Mouse (Mus musculus): ENCODE results near the gene Zfyve26. TPM values are rescaled to one million over a fixed set of nuclear protein-coding genes. Genes with fewer than 3 reads are reported as not detected.

Zfyve26 gene
- polyA plus RNA-seq, 1 experiment = 29.4 TPM

- Histone ChIP-seq H3K4me1 (ENCODE audit: control insufficient read depth, insufficient read depth, insufficient read length) (no peaks in the 10 kb centered on the region), H3K36me3 (ENCODE audit: control insufficient read depth, insufficient read depth, low read length) (peaks cover 65% of the 10 kb centered on the region), H3K27ac (ENCODE audit: insufficient read depth, low read length) (no peak overlapping the region), H3K4me3 (ENCODE audit: extremely low read depth, insufficient read depth, insufficient read length) (no peak overlapping the region), H3K27me3 (ENCODE audit: control insufficient read depth, insufficient read depth, low read length) (no peaks in the 10 kb centered on the region)
- DNase-seq (ENCODE audit: low read depth in 1 of 2, low spot score in 2 of 2) = no peak
- 96% methylated on average over 2 of the region's 2 CpGs for WGBS
- TF ChIP-seq CTCF (IDR thresholded peaks at IDR 0.05; ENCODE audit: extremely low read depth, insufficient read depth, insufficient read length, insufficient replicate concordance) (no peak), POLR2A (IDR thresholded peaks at IDR 0.05; ENCODE audit: low read depth, low read length) (no peak)
These were observed 54.1 kb downstream of the Zfyve26 start for GRCm38 (mm10) chr12:79241985-79242384.

DNA sequence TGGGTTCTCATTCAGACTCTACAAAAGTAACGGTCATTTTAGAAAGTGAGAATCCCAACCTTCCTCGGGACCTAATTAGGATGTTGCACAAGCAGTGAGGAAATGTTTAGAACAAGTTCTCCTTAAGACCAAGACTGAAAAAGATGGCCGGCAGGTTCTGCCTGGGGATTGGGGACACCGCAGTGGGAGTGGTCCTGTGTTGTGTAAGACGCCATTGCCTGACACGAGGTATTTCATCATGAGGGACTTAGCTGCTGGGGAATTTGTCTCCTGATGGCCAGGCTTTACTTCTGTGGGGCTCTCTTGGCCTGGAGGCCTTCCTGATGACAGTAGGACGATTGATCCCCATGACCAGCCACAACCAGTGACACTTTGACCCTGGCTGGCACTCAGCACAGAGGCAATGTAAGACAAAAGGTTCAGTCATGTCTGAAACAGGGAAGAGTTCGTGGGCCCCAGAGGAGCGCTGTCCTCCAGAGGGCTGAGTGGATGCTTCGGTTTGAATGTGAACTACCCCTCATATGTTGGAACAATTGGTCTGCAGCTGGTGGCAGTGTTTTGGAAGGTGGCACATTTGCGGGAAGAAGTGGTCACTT, 60.5 kb downstream of the Zfyve26 start:
- no peak for DNase-seq (ENCODE audit: low read depth in 1 of 2, low spot score in 2 of 2)
- H3K4me3 ChIP-seq (ENCODE audit: extremely low read depth, insufficient read depth, insufficient read length) = no peak overlapping the region
- H3K27me3 ChIP-seq (ENCODE audit: control insufficient read depth, insufficient read depth, low read length) = no peaks in the 10 kb centered on the region
- no peaks in the 10 kb centered on the region for H3K4me1 ChIP-seq (ENCODE audit: control insufficient read depth, insufficient read depth, insufficient read length)
- no peak overlapping the region for H3K27ac ChIP-seq (ENCODE audit: insufficient read depth, low read length)
- 92% methylated on average over 11 of the region's 11 CpGs for WGBS
- peaks cover 45% of the 10 kb centered on the region for H3K36me3 ChIP-seq (ENCODE audit: control insufficient read depth, insufficient read depth, low read length)
- TF ChIP-seq CTCF (IDR thresholded peaks at IDR 0.05; ENCODE audit: extremely low read depth, insufficient read depth, insufficient read length, insufficient replicate concordance) (no peak), POLR2A (IDR thresholded peaks at IDR 0.05; ENCODE audit: low read depth, low read length) (no peak)

DNA sequence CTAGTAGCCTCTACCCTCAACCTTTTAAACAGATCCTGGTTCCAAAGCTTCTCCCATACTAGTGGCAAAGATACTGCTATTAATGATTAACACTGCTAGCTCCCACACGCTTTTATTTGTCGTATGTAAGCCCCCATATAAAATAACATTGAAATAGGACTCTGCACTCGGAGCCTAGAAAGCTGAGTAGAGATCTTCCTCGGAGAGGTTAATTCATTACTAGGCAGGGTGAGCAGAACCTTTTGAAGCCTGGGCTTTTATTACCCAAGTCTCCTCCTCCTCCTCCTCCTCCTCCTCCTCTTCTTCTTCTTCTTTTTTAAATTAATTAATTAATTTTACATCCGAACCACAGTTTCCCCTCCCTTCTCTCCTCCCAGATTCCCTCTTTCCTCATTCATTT, 78.6 kb downstream of the Zfyve26 start:
- no peak for DNase-seq (ENCODE audit: low read depth in 1 of 2, low spot score in 2 of 2)
- no peak overlapping the region for H3K27ac ChIP-seq (ENCODE audit: insufficient read depth, low read length)
- no peaks in the 10 kb centered on the region for H3K27me3 ChIP-seq (ENCODE audit: control insufficient read depth, insufficient read depth, low read length)
- 93% methylated on average over 5 of the region's 5 CpGs for WGBS
- TF ChIP-seq POLR2A (IDR thresholded peaks at IDR 0.05; ENCODE audit: low read depth, low read length) = no peak
- TF ChIP-seq CTCF (IDR thresholded peaks at IDR 0.05; ENCODE audit: extremely low read depth, insufficient read depth, insufficient read length, insufficient replicate concordance) = no peak
- no peak overlapping the region for H3K4me3 ChIP-seq (ENCODE audit: extremely low read depth, insufficient read depth, insufficient read length)
- H3K36me3 ChIP-seq (ENCODE audit: control insufficient read depth, insufficient read depth, low read length) = peaks cover 14% of the 10 kb centered on the region
- H3K4me1 ChIP-seq (ENCODE audit: control insufficient read depth, insufficient read depth, insufficient read length) = no peaks in the 10 kb centered on the region

- no peak for DNase-seq (ENCODE audit: low read depth in 1 of 2, low spot score in 2 of 2)
- WGBS = 92% methylated on average over 8 of the region's 8 CpGs
- H3K27me3 ChIP-seq (ENCODE audit: control insufficient read depth, insufficient read depth, low read length) = no peaks in the 10 kb centered on the region
- peaks cover 10% of the 10 kb centered on the region for H3K36me3 ChIP-seq (ENCODE audit: control insufficient read depth, insufficient read depth, low read length)
- H3K27ac ChIP-seq (ENCODE audit: insufficient read depth, low read length) = no peak overlapping the region
- no peaks in the 10 kb centered on the region for H3K4me1 ChIP-seq (ENCODE audit: control insufficient read depth, insufficient read depth, insufficient read length)
- no peak for TF ChIP-seq CTCF (IDR thresholded peaks at IDR 0.05; ENCODE audit: extremely low read depth, insufficient read depth, insufficient read length, insufficient replicate concordance)
- no peak overlapping the region for H3K4me3 ChIP-seq (ENCODE audit: extremely low read depth, insufficient read depth, insufficient read length)
These were observed 84.7 kb downstream of the Zfyve26 start for GRCm38 (mm10) chr12:79211447-79211846.

DNA sequence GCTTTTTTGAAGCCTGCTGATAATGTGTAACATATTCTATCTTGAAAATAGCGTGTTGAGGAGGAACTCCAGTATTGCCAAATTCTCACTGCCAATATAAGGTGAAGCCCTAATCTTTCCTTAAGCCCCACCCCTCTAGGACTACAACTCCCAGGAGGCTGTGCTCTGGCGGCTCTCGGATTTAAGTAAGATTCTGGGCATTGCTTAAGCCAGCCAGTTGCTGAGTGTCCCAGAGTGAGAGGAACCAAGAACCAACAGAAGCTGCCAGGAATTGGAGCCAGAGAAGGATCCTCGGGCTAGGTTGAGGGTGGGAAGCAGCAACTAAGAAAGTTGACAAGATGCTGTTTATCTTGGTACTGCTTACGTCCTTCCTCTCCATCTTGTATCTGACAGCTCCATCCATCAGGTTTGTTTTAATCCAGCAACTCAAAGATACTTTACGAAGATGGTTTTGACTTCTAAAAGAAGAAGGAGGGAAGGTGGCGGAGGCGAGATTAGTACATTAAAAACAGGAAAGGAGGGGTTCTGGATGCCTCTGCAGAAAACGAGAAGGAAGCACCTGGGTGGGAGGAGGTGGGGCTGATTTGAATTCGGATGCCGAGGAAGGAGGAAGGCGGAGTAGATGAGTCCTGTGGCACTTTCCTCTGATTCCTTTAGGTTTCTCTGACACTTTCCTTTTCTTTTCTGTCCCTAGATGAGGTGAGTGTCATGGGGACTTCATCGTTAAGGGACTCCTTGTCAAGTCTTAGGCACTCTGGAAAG, 87.2 kb downstream of the Zfyve26 start, which contains the start of gene Rdh12:
TSS of gene Rdh12 (plus strand) at position 212 of the 762 bp plus-strand sequence.
- H3K27me3 ChIP-seq (ENCODE audit: control insufficient read depth, insufficient read depth, low read length) = no peaks in the 10 kb centered on the region
- H3K36me3 ChIP-seq (ENCODE audit: control insufficient read depth, insufficient read depth, low read length) = peaks cover 7% of the 10 kb centered on the region
- peak within 1 kb of the TSS; percentile 71 for H3K4me3 ChIP-seq (ENCODE audit: extremely low read depth, insufficient read depth, insufficient read length)
- under 1% methylated on average over 13 of the region's 13 CpGs for WGBS
- no peaks in the 10 kb centered on the region for H3K4me1 ChIP-seq (ENCODE audit: control insufficient read depth, insufficient read depth, insufficient read length)
- TF ChIP-seq POLR2A (IDR thresholded peaks at IDR 0.05; ENCODE audit: low read depth, low read length) (no peak; the same call in 1 of the 2 replicates), CTCF (IDR thresholded peaks at IDR 0.05; ENCODE audit: extremely low read depth, insufficient read depth, insufficient read length, insufficient replicate concordance) (no peak)
- peak within 1 kb of the TSS; percentile 73 for H3K27ac ChIP-seq (ENCODE audit: insufficient read depth, low read length)
- DNase-seq (ENCODE audit: low read depth in 1 of 2, low spot score in 2 of 2) = peak; percentile 11 to 52

DNA sequence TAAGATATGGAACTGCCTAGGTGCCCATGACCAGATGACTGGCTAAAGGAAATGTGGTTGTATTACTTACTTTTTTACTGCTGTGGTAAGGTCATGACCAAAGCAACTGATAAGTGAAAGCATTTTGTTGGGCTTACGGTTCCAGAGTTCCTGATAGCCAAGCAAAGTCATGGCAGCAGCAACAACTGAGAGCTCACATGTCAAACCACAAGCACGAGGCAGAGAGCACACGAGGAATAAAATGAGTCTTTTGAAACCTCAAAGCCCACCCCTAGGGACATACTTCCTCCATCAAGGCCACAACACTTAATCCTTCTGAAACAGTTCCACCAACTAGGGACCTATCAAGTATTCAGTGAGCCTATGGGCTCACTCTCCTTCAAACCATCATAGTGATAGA, 94.2 kb downstream of the Zfyve26 start:
- WGBS = 33% methylated on average over 3 of the region's 3 CpGs
- Histone ChIP-seq H3K4me1 (ENCODE audit: control insufficient read depth, insufficient read depth, insufficient read length) (no peaks in the 10 kb centered on the region), H3K4me3 (ENCODE audit: extremely low read depth, insufficient read depth, insufficient read length) (no peak overlapping the region), H3K27ac (ENCODE audit: insufficient read depth, low read length) (no peak overlapping the region), H3K36me3 (ENCODE audit: control insufficient read depth, insufficient read depth, low read length) (no peaks in the 10 kb centered on the region), H3K27me3 (ENCODE audit: control insufficient read depth, insufficient read depth, low read length) (no peaks in the 10 kb centered on the region)
- no peak for DNase-seq (ENCODE audit: low read depth in 1 of 2, low spot score in 2 of 2)
- TF ChIP-seq CTCF (IDR thresholded peaks at IDR 0.05; ENCODE audit: extremely low read depth, insufficient read depth, insufficient read length, insufficient replicate concordance) = no peak
- TF ChIP-seq POLR2A (IDR thresholded peaks at IDR 0.05; ENCODE audit: low read depth, low read length) = no peak

- TF ChIP-seq CTCF (IDR thresholded peaks at IDR 0.05; ENCODE audit: extremely low read depth, insufficient read depth, insufficient read length, insufficient replicate concordance) (no peak), POLR2A (IDR thresholded peaks at IDR 0.05; ENCODE audit: low read depth, low read length) (no peak)
- no peak for DNase-seq (ENCODE audit: low read depth in 1 of 2, low spot score in 2 of 2)
- no peaks in the 10 kb centered on the region for H3K27me3 ChIP-seq (ENCODE audit: control insufficient read depth, insufficient read depth, low read length)
- no peaks in the 10 kb centered on the region for H3K4me1 ChIP-seq (ENCODE audit: control insufficient read depth, insufficient read depth, insufficient read length)
- 90% methylated on average over 5 of the region's 5 CpGs for WGBS
- H3K4me3 ChIP-seq (ENCODE audit: extremely low read depth, insufficient read depth, insufficient read length) = no peak overlapping the region
- no peak overlapping the region for H3K27ac ChIP-seq (ENCODE audit: insufficient read depth, low read length)
- no peaks in the 10 kb centered on the region for H3K36me3 ChIP-seq (ENCODE audit: control insufficient read depth, insufficient read depth, low read length)
These were observed 99.0 kb downstream of the Zfyve26 start for GRCm38 (mm10) chr12:79197105-79197504.

All from spleen, adult 2 months (tissue).